Mouse (Mus musculus) testis, postnatal 10 days (tissue): ENCODE measurements at regions not wholly inside any gene's neighbourhood (a gene's known extent, or its start where the extent isn't known, plus 50 kb on each side); places are given as distances from the start of the nearest gene placed in this dataset.

Experiments
- DNase-seq: peaks from one replicate; pipeline ENCODE4 v3.0.0; 2021; ENCODE audit warnings: low spot score

- peak; percentile 48 for DNase-seq
Observed at GRCm38 (mm10) chr1:69376923-69377706, 269.3 kb upstream of the Erbb4 start.

DNA sequence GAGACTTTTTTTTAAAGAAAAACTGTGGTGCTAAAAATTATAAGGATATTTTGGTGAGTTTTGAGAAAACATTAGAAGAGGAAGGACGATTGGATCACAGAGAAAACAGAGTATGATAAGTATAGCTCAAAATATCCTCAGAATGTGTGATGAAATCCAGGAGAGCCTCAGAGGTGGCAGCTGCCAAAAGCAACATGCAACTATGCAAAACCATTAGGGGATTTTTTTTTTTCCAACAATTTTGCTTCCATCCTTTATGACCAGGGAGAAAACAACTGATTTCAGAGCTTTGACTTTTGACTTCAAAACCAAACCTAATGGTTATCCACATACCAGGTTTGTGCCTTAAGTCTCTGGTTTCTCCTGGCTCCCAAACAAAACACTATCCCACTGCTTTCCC is 267.4 kb upstream of the Erbb4 start:
- no peak for DNase-seq

- DNase-seq: no peak
Observed at GRCm38 (mm10) chr1:69370078-69370477, 262.2 kb upstream of the Erbb4 start.

GRCm38 (mm10) chr1:69367531-69367930 is 259.7 kb upstream of the Erbb4 start:
- DNase-seq: no peak

DNA sequence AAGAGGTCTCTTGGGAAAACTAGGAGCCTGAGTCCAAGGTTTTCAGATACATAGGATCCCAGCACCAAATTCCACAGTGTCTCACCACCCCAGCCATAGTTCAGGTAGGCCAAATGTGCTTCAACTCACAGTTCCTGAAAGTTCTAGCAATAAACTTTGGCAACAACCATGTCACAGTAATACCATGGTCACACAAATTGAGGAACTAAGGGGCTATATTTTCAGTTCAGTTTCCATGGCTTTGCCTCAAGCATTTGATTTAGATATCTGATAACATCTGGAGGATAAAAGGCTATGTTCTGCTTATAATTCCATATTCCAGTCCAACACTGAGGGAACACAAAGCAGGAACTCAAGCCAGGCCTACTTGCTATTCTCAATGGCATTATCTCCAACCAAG is 256.2 kb upstream of the Erbb4 start:
- no peak for DNase-seq

DNA sequence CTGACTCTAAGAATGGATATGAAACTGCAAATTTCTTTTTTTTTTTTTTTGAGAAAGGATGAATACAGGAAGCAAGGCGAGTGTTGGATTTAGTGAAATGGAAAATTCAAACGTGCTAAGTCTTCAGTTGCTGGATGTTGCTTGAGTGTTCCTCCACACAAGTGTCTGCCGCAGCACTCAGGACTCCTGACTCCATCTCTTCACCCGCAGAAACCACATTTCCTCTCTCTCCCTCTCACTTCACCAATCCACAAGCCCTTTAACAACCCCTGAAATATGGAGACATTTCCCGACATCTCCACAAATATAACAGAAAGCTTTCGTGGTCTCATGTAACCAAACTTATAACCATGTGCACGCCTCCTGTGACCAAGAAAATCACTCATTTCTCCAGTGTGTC is 249.7 kb upstream of the Erbb4 start:
- no peak for DNase-seq

GRCm38 (mm10) chr1:69350417-69350816 is 242.6 kb upstream of the Erbb4 start:
- no peak for DNase-seq

DNA sequence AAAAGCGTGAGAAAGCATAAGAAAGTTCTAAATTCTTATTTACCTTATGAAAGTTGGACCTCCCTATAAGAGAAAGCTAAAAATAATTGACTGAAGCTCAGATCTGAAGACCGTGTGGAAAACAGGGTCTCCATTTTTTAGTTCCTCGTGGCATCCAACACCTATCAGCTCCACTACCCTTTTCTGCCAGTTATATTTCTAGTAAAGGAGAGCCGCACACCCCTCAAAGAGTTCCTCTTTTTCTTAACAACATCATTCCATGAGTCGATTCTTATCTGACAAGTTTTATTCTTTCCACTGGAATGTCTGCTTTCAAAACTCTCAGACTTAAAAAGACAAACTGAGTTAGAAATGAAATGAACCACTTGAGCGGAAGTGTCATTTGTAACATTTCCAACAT is 242.0 kb upstream of the Erbb4 start:
- no peak for DNase-seq

GRCm38 (mm10) chr1:69342100-69342499 is 234.2 kb upstream of the Erbb4 start:
- no peak for DNase-seq

DNA sequence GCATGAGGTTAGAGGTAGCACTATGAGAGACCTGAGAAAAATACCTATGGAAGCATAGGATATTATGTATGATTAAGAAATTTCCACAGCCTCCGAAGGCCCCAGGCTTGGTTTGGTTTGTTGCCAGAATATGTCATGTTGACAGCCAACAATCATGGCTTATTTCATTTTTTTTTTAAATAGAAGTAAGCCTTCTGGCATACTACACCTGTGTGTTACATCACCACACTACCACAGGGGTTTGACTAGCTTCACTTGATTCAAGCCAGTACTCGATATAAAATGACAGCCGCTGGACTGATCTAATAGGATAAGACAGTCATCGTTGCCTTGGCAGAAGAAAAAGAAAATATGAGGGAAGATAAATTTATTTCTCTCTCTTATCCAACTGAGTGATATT is 232.6 kb upstream of the Erbb4 start:
- DNase-seq: no peak

- no peak for DNase-seq
Observed at GRCm38 (mm10) chr1:69331418-69332254, 223.8 kb upstream of the Erbb4 start.

DNA sequence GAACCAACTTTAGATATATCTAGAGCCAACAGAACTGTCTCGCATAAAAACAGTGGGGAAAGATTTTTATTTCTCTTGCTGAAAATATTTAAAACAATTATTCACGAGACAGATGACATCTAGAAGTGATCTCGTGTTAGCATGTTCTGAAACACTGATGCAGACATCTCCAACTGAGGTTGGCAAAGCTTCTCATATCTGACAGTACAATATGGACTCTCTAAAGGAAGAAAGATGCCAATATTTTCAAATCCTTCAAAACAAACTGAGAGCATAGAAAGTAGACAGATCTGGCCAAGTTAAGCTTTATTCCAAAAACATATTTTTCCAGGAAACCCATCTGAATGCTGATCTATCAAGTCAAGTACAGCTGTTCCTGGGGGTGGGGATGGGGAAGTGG is 221.5 kb upstream of the Erbb4 start:
- no peak for DNase-seq

GRCm38 (mm10) chr1:69326711-69327110 is 218.9 kb upstream of the Erbb4 start:
- DNase-seq: no peak

- DNase-seq: no peak
Observed at GRCm38 (mm10) chr1:69319526-69319925, 211.7 kb upstream of the Erbb4 start.

DNA sequence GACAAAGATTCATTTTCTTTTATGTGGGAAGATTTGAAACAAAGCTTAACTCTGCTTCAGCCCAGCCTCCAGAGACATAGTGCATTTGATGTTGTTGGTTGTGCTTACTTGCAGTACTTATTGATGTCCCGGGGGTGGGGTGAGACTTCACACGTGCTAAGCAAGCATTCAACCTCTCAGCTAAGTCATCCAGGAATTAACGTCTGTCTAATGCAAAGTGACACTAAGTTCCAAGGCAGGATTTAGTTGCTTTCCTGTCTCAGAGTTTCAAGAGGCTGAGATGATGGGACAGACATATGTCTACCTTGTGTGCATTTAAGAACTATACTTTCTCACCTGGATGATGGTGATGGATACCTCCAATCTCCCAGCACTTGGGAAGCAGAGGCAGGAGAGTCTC is 189.0 kb upstream of the Erbb4 start:
- no peak for DNase-seq

DNA sequence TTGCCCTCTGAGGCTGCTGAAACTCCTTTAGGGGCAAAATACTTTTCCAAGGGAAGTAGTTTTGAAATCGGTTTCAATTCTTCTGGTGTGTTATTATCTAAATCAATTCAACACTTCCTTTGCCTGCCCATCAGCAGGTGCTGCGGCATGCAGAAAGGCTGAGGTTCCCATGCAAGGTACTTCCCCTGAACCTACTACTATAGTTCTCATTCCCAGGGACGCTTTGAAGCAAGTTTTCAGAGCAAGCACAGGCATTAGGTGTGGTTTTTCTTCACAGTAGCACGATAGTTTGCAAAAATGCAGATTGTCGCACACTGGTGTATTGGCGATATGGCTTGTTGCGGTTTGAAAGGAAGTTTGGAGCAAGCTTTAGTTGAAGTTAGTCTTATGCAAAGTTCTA is 183.5 kb upstream of the Erbb4 start:
- no peak for DNase-seq

DNA sequence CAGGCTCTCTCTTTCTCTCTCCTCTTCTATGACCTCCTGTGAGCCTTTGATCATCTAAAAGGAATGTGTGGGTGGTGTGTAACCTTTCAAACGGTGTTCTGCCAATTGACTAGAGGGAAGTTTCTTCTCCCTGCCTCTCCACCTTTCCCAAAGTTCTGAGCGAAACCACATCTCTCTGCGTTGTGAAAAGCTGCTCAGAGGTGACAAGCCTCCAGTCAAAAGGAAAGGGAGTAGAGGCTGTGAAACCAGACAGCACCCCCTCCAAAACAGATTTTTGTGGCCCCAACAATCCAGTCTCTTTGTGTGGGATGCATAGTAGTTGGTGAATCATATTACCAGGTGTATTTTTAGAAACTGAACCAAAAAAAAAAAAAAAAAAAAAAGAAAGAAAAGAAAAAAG is 178.5 kb upstream of the Erbb4 start:
- DNase-seq: no peak

- DNase-seq: no peak
Observed at GRCm38 (mm10) chr1:69277428-69277827, 169.6 kb upstream of the Erbb4 start.

DNA sequence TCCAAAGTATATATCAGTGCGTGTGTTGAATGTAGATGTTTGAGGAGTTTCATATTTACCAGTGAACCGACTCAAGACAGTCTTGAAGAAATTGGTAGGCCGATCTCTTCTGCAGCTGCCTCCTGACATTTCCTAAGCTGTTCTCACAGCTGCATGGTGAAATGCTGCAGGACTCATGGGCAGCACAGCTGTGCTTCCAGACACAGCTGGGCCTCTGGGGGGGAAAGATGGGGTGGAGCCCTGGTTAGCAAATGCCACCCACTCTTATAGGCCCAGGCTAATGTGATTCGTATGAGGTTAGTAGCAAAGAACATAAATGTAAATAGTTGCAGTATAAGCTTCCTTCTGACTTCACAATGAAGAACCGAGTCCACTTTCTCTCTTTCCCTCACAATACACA is 139.8 kb upstream of the Erbb4 start:
- no peak for DNase-seq

DNA sequence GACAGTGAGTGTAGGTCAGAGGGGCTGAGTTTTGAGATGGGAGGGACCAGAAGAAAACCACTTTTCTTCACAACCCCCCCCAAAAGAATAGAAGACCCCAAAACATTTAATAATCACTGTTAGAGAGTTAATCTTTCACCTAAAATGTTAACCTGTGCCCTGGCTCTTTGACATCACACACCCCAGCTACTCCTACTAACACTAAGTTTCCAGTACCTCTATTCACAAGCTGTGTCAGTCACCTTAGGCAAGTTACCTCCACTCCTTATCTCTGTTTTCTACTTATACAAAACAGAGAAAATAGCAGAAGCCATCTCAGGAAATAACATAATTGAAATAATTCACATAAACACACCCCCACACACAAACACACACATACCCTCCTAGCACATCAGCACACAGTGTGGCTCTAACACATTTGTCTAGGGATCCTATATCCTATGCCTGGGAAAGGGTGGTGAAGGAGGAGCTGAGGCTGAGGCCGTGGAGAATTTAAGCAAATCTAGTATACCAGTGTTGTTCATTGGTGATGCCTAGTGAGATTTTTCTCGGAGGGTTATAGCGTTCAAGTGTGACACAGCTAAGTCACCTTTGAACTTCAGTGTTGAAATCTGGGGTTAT is 134.5 kb upstream of the Erbb4 start:
- DNase-seq: no peak

GRCm38 (mm10) chr1:69241502-69242214 is 133.8 kb upstream of the Erbb4 start:
- peak; percentile 77 for DNase-seq

GRCm38 (mm10) chr1:69227864-69228263 is 120.0 kb upstream of the Erbb4 start:
- DNase-seq: no peak
